Mouse (Mus musculus) heart, embryonic 15.5 days (tissue): ENCODE measurements around the gene Rgsl1. TPM values are rescaled to one million over a fixed set of nuclear protein-coding genes. Genes with fewer than 3 reads are reported as not detected.
A peak's percentile ranks its signal among the peaks of the same experiment; 100 is the strongest.

Experiments
- ATAC-seq: fragments of 200-750 bp; cut with Nextera tagmentation; replicated peaks from 2 replicates; pipeline ENCODE4 v1.8.0; 2017; ENCODE audit warnings: low read depth, moderate TSS enrichment; ENCODE audit not compliant: insufficient number of reproducible peaks, insufficient read depth, low FRiP score
- H3K27ac ChIP-seq: fragments of 300-500 bp; sonication (generic); 2 replicates; pipeline ENCODE4 v1.5.1; 2015; ENCODE audit warnings: mild to moderate bottlenecking, inconsistent platforms
- H3K27me3 ChIP-seq: fragments of 300-500 bp; sonication (generic); 2 replicates; pipeline ENCODE4 v1.6.1; 2015; ENCODE audit warnings: inconsistent platforms
- H3K36me3 ChIP-seq: fragments of 300-500 bp; sonication (generic); 2 replicates; pipeline ENCODE4 v1.6.1; 2015; ENCODE audit warnings: mild to moderate bottlenecking, inconsistent platforms
- H3K4me1 ChIP-seq: fragments of 300-500 bp; sonication (generic); replicated peaks from 2 replicates; pipeline ENCODE4 v1.6.1; 2015; ENCODE audit warnings: inconsistent platforms
- H3K4me2 ChIP-seq: fragments of 300-500 bp; sonication (generic); 2 replicates; pipeline ENCODE4 v1.6.1; 2015; ENCODE audit warnings: inconsistent platforms, mild to moderate bottlenecking, moderate library complexity
- H3K4me3 ChIP-seq: fragments of 300-500 bp; sonication (generic); 2 replicates; pipeline ENCODE4 v1.5.1; 2015; ENCODE audit warnings: mild to moderate bottlenecking, inconsistent platforms
- H3K9ac ChIP-seq: fragments of 300-500 bp; sonication (generic); 2 replicates; pipeline ENCODE4 v1.6.1; 2015; ENCODE audit warnings: mild to moderate bottlenecking, inconsistent platforms
- H3K9me3 ChIP-seq: fragments of 300-500 bp; sonication (generic); replicated peaks from 2 replicates; pipeline ENCODE4 v1.6.1; 2016; ENCODE audit warnings: inconsistent platforms
- whole genome bisulfite sequencing: fragments of 180-500 bp; shearing (Covaris S2); methylation state at CpG from one replicate; pipeline ENCODE4 v1.1.7; 2015; ENCODE audit warnings: mixed read lengths; 5-methylcytosine and 5-hydroxymethylcytosine counted together
- polyA plus RNA-seq: library from polyadenylated mRNA; unstranded; fragments of >200 nt; fragmentation: Nextera tagmentation; extraction: Ambion mirVana; gene quantifications from 2 replicates; pipeline ENCODE4 v1.2.1, GENCODE M21; 2015

Rgsl1 gene
- polyA plus RNA-seq, 1 experiment from 2014 or later, result not detected

- H3K36me3 ChIP-seq, result no peaks in the 10 kb centered on the region
- H3K27me3 ChIP-seq, result peaks cover 37% of the 10 kb centered on the region
- H3K4me2 ChIP-seq, result peak overlapping the region; percentile 81
- H3K9ac ChIP-seq, result no peak overlapping the region
- ATAC-seq, result no peak
- no peaks in the 10 kb centered on the region for H3K9me3 ChIP-seq
- H3K27ac ChIP-seq, result no peak overlapping the region
- peak overlapping the region; percentile 52 for H3K4me3 ChIP-seq
- H3K4me1 ChIP-seq, result peaks cover 29% of the 10 kb centered on the region
- 18% methylated on average over 13 of the region's 13 CpGs for whole genome bisulfite sequencing
Measured at GRCm38 (mm10) chr1:153739437-153740015, 104.4 kb downstream of the Rgsl1 start.

- 67% methylated on average over 9 of the region's 9 CpGs for WGBS
- no peaks in the 10 kb centered on the region for H3K36me3 ChIP-seq
- no peak overlapping the region for H3K4me3 ChIP-seq
- peaks cover 24% of the 10 kb centered on the region for H3K4me1 ChIP-seq
- no peak overlapping the region for H3K9ac ChIP-seq
- no peak overlapping the region for H3K27ac ChIP-seq
- no peak overlapping the region for H3K4me2 ChIP-seq
- ATAC-seq, result no peak
- H3K9me3 ChIP-seq, result no peaks in the 10 kb centered on the region
- peaks cover 37% of the 10 kb centered on the region for H3K27me3 ChIP-seq
Measured at GRCm38 (mm10) chr1:153737101-153738085, 106.5 kb downstream of the Rgsl1 start.

GRCm38 (mm10) chr1:153736096-153736495, 107.8 kb downstream of the Rgsl1 start:
- peaks cover 19% of the 10 kb centered on the region for H3K4me1 ChIP-seq
- H3K9ac ChIP-seq, result no peak overlapping the region
- no peak overlapping the region for H3K4me2 ChIP-seq
- no peaks in the 10 kb centered on the region for H3K36me3 ChIP-seq
- no peaks in the 10 kb centered on the region for H3K9me3 ChIP-seq
- no peak overlapping the region for H3K4me3 ChIP-seq
- ATAC-seq, result no peak
- 57% methylated on average over 6 of the region's 6 CpGs for WGBS
- no peak overlapping the region for H3K27ac ChIP-seq
- H3K27me3 ChIP-seq, result peaks cover 33% of the 10 kb centered on the region

- H3K4me1 ChIP-seq, result peaks cover 18% of the 10 kb centered on the region
- no peaks in the 10 kb centered on the region for H3K36me3 ChIP-seq
- no peaks in the 10 kb centered on the region for H3K9me3 ChIP-seq
- WGBS, result 72% methylated on average over 4 of the region's 4 CpGs
- H3K4me3 ChIP-seq, result no peak overlapping the region
- no peak overlapping the region for H3K9ac ChIP-seq
- no peak for ATAC-seq
- peaks cover 27% of the 10 kb centered on the region for H3K27me3 ChIP-seq
- no peak overlapping the region for H3K27ac ChIP-seq
- no peak overlapping the region for H3K4me2 ChIP-seq
Measured at GRCm38 (mm10) chr1:153734866-153735265, 109.1 kb downstream of the Rgsl1 start.

- H3K36me3 ChIP-seq, result no peaks in the 10 kb centered on the region
- H3K27ac ChIP-seq, result no peak overlapping the region
- peaks cover 13% of the 10 kb centered on the region for H3K4me1 ChIP-seq
- H3K9me3 ChIP-seq, result no peaks in the 10 kb centered on the region
- 62% methylated on average over 9 of the region's 9 CpGs for WGBS
- no peak overlapping the region for H3K4me3 ChIP-seq
- no peak for ATAC-seq
- peaks cover 11% of the 10 kb centered on the region for H3K27me3 ChIP-seq
- H3K4me2 ChIP-seq, result no peak overlapping the region
- no peak overlapping the region for H3K9ac ChIP-seq
Measured at GRCm38 (mm10) chr1:153733181-153733580, 110.8 kb downstream of the Rgsl1 start.

GRCm38 (mm10) chr1:153730671-153731070, 113.3 kb downstream of the Rgsl1 start:
- H3K9me3 ChIP-seq, result no peaks in the 10 kb centered on the region
- H3K27ac ChIP-seq, result peak overlapping the region; percentile 57
- no peak overlapping the region for H3K4me2 ChIP-seq
- H3K36me3 ChIP-seq, result no peaks in the 10 kb centered on the region
- peaks cover 13% of the 10 kb centered on the region for H3K4me1 ChIP-seq
- no peak overlapping the region for H3K9ac ChIP-seq
- WGBS, result 16% methylated on average over 3 of the region's 3 CpGs
- H3K4me3 ChIP-seq, result no peak overlapping the region
- ATAC-seq, result peak; percentile 81
- 0 out of 2 replicates have a peak, but pooled peaks cover 2% of the 10 kb centered on the region for H3K27me3 ChIP-seq

- H3K36me3 ChIP-seq, result no peaks in the 10 kb centered on the region
- no peak overlapping the region for H3K9ac ChIP-seq
- ATAC-seq, result 0 out of 2 replicates have a peak, but pooled peaks have one; percentile 16
- no peaks in the 10 kb centered on the region for H3K9me3 ChIP-seq
- H3K27ac ChIP-seq, result no peak overlapping the region
- WGBS, result 30% methylated on average over 2 of the region's 2 CpGs
- no peak overlapping the region for H3K4me2 ChIP-seq
- no peak overlapping the region for H3K4me3 ChIP-seq
- H3K4me1 ChIP-seq, result peaks cover 13% of the 10 kb centered on the region
- H3K27me3 ChIP-seq, result no peaks in the 10 kb centered on the region
Measured at GRCm38 (mm10) chr1:153729806-153730205, 114.1 kb downstream of the Rgsl1 start.

Other genes with a start within 250 kb of the Rgsl1 start
- 0.19 and 0.24 TPM in 2 replicates for gene Rgs8, start 191.1 kb downstream of the Rgsl1 start, polyA plus RNA-seq
- gene Rgs16, start 103.8 kb downstream of the Rgsl1 start, polyA plus RNA-seq, result 5.9 and 6.4 TPM in 2 replicates
- 23.4 and 24.3 TPM in 2 replicates for gene Rnasel, start 94.7 kb downstream of the Rgsl1 start, polyA plus RNA-seq
- gene Teddm1b, start 30.2 kb upstream of the Rgsl1 start, polyA plus RNA-seq, result 0.10 TPM in 2 replicates
- gene Teddm1a, start 47.6 kb upstream of the Rgsl1 start, polyA plus RNA-seq, result not detected in 2 replicates
- 56.4 and 68.3 TPM in 2 replicates for gene Glul, start 55.8 kb upstream of the Rgsl1 start, polyA plus RNA-seq
- gene Teddm2, start 56.1 kb upstream of the Rgsl1 start, polyA plus RNA-seq, result 0.19 and 0.44 TPM in 2 replicates